Mouse (Mus musculus): ENCODE measurements at regions not wholly inside any gene's neighbourhood (a gene's known extent, or its start where the extent isn't known, plus 50 kb on each side); places are given as distances from the start of the nearest gene placed in this dataset.
"Not testable (repeated sequence)": the region's sequence is repeated elsewhere in the genome, so short reads cannot be mapped to it uniquely, and the experiment has no call there.

DNA sequence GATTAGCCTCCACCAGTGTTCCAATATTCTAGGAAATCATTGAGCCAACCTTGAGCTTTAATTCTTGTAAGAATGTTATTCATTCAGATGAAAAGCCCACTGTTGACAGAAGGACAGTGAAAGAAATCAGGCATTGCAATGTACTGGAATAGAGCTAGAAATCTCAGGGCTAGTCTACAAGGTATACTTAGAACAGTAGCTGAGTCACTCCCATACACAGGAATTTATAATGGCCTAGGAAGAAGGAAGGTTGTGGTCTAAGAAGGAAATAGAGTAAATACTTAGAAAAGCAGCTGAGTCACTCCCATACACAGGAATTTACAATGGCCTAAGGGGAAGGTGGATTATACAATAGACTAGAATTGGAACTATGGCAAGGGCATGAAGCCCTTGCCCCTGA lies 174.6 kb downstream of the Fam181b start:
- not testable (repeated sequence) for DNase-seq

DNA sequence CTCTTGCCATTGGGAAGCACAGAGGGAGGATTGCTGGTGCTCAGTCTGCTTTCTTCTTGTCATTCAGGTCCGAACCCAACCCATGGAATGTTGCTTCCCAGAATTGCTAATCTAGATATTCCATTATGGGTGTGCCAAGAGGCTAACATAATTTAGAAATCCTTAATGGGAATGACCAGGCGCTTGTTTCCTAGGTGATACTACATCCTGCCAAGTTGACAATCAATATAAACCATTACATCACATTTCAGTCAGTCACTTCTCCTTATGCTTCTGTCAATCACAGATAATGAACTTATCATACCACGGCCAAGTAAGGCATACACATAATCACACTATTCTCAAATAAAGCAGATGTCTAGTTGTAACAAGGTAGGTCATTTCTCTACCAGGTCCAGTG lies 206.1 kb downstream of the Fam181b start:
- DNase-seq: no peak

DNA sequence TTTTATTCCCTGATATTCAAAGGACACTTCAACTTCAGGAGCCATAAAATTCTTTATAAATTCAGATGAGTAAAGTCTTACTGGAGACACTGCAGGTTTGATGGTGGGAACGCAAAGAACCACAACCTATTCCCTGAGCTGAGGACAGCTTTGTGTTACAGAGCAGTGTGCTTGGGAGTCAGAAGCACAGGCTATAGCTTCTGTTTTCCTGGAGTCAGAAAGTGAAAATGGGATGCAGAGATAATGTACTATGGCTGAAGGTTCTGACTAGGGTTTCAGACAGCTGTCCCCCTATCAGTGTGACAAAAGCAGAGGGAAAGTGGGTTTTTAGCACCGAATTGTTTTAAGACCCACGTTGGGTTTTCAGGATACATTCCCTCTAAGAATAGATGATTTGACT lies 211.8 kb downstream of the Fam181b start:
- DNase-seq: no peak

DNA sequence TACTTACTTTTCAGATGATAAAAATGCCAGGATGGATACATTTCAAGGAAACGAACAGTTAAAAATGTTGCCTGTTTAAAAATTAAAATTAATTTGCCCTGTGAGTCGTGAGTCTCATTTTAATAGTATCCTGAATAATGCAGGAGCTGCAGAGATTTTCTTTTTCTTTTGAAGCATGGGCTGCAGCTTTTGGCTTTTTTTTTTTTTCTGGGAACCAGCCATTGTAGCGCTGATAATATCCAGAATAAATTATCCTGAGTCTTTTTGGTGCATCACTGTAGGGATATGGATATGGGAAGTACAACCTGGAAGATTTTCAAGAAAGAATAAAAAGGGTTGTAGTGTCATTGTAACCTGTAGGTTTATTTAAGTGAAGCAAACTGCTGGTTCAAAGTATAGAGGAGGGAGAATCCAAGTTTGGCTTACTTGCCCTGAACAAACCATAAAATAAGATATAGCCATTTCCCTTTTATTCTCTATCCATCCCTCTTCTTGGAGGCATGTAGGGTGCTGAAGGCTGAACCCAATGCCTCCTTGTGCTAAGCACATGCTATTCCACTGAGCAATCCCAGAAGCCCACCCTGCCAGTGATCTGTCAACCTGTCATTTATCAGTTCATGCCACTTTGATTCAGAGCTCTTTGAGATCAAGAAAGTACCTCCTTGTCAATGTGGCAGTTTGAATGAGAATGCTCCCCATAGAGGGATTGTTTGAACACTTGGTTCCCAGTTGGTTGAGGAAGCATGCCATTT lies 212.5 kb downstream of the Fam181b start:
- no peak for DNase-seq

DNA sequence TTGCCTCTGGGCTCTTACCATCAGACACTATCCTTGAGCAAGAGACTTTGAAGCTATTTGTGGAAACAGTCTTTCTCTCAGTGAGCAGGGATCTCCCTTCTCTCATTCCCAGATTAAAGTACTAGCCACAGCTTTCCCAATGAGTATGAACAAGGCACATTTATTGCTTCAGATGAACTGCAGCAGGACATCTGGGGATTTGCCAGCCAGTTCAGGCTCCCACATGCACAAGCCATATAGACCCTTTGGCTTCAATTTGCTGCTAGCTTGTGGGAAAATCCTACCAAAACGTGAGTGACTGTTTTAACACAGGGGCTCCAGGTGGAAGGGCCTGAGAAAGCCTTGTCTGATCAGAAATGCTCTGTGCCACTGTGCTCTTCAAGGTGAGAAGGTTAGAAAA lies 233.1 kb downstream of the Fam181b start:
- no peak for DNase-seq

DNA sequence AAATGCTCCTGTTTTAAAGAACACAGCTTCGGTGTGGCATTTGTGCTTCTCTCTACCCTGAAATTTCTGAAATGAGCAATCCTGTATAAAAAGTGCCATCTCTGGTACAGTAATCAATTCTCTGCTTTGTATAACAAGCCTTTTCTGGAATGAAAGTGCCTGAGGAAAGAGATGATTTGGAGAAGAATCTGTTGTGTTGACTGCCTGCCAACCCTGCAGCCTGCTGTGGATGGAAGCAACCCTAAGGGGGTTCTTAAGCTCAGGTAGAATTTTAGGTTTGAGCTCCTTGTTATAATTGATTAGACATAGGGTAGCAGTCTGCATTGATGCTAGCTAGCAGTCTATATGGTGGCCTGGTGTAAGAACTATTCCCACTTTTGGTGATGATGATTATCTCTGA lies 251.7 kb downstream of the Fam181b start:
- no peak for DNase-seq

DNA sequence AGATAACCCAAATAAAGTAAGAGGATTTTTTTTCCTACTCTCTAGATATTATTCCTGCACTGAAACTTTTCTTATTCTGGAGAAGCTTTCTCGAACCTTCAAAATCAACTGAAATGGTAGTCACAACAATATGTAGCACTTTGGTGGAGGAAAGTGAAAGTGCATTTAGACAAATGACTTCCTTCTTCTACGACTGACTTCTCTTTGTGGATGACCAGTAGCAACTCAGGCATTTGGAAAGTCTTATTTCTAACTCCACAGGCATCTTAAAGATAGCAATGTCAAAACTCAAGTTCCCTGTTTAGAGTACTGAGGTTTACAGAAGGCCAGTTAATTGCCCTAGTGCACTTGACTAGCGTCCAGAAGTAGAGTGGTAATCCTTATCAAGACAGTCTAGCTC lies 252.5 kb downstream of the Fam181b start:
- DNase-seq: no peak

DNA sequence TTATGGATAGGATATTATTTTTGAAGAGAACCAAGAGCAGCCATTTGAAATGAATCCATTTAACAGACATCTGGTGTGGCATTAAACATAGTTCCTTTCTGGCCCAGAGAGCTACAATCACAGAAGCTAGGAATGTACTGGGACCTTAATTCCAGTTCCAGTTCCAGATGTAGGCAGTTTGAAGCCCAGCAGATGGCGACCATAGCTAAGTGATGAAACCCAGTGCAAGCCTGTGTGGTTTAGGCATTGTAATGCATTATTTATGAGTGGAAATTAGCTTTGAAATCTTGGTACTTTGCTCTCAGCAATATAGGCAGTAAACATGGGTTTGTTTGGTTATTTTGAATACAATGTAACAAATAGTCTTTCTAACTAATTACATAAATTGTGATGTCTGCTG lies 256.8 kb downstream of the Fam181b start:
- peak; percentile 37 for DNase-seq
